Mouse (Mus musculus): ENCODE data around the gene Gns.

GRCm38 (mm10) chr10:121435546-121436257 is 70.8 kb downstream of the Gns start:
- TF ChIP-seq GATA1 (IDR thresholded peaks at IDR 0.05; ENCODE audit: borderline replicate concordance, low read length) (no peak), FLI1 (IDR thresholded peaks at IDR 0.05; ENCODE audit: low read length) (no peak)

All from megakaryocyte, embryonic 14.5 days (primary cell).